Mouse (Mus musculus): Measurements from ENCODE around the gene Hnrnpk. TPM values are rescaled to one million over a fixed set of nuclear protein-coding genes. Genes with fewer than 3 reads are reported as not detected.

Gene Hnrnpk
- total RNA-seq, 2 experiments from 2014 or later, result 758 to 769 TPM

Small RNA genes within 50 kb of the gene (microRNA-seq; reads per million reads assigned to microRNA genes)
- gene Mir7-1, result 71.7 to 73.9 reads per million in 2 experiments

Other genes with a start within 250 kb of the Hnrnpk start
- 10 to 100 TPM; 29.2 to 33.3 TPM for gene Idnk, start 245.7 kb downstream of the Hnrnpk start, total RNA-seq (2021)
- 100 to 1,000 TPM; 129 to 135 TPM for gene Ubqln1, start 187.7 kb downstream of the Hnrnpk start, total RNA-seq (2021)
- gene Gkap1, start 127.6 kb downstream of the Hnrnpk start, total RNA-seq (2021), result 10 to 100 TPM; 24.3 to 24.6 TPM
- 1 to 10 TPM; 4.0 to 4.6 TPM for gene Kif27, start 44.2 kb downstream of the Hnrnpk start, total RNA-seq (2021)
- 1 to 10 TPM; 6.1 TPM for gene 2210016F16Rik, start 18.1 kb downstream of the Hnrnpk start, total RNA-seq (2021)
- gene Rmi1, start 1.1 kb downstream of the Hnrnpk start, total RNA-seq (2021), result 10 to 100 TPM; 14.5 to 15.2 TPM
- gene Slc28a3, start 207.5 kb upstream of the Hnrnpk start, total RNA-seq (2021), result under 1 TPM; 0.20 to 0.27 TPM